Mouse (Mus musculus): ENCODE measurements at regions not wholly inside any gene's neighbourhood (a gene's known extent, or its start where the extent isn't known, plus 50 kb on each side); places are given as distances from the start of the nearest gene placed in this dataset.

DNA sequence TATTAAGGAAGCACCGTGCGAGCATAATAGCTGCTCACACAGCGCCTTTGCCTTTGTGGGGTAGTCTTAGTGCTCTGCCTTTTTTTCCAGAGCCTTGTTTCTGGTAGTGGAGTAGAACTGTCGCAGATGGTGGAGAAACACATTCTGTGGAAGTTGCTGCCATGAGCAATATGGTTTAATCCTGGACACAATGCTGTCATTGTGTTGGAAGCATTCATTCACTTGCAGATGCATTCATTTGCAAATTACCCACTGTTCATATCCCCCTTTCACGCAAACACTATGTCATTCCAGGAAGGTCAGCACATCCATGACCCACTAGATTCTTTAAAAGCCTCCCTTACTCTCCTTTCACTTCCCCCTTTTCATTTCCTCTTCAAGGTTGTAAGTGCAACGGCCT, 219.7 kb upstream of the Cdh6 start:
- ATAC-seq (ENCODE audit: low FRiP score, low TSS enrichment) (no peak), DNase-seq (ENCODE audit: low spot score) (no peak)
- Histone ChIP-seq H3K4me1 (replicated peaks; ENCODE audit: control insufficient read depth, insufficient read depth) (no peaks in the 10 kb centered on the region), H3K9me3 (ENCODE audit: control insufficient read depth, low read length) (no peaks in the 10 kb centered on the region), H3K4me3 (ENCODE audit: low read depth, low read length) (no peak overlapping the region), H3K9ac (ENCODE audit: low read length) (no peak overlapping the region), H3K27ac (replicated peaks) (no peak overlapping the region), H3K27me3 (ENCODE audit: control insufficient read depth, insufficient read depth, low read length) (no peaks in the 10 kb centered on the region), H3K4me2 (replicated peaks; ENCODE audit: low read depth) (no peak overlapping the region), H3K36me3 (ENCODE audit: control insufficient read depth, insufficient read depth, low read length) (no peaks in the 10 kb centered on the region)
- WGBS = 69% methylated on average over 6 of the region's 6 CpGs
- TF ChIP-seq CTCF (IDR thresholded peaks at IDR 0.05; ENCODE audit: low read depth) (no peak), EP300 (optimal IDR thresholded peaks at IDR 0.05) (no peak)

- no peaks in the 10 kb centered on the region for H3K27me3 ChIP-seq (ENCODE audit: control insufficient read depth, insufficient read depth, low read length)
- no peak overlapping the region for H3K4me3 ChIP-seq (ENCODE audit: low read depth, low read length)
- H3K27ac ChIP-seq (replicated peaks) = no peak overlapping the region
- WGBS = 55% methylated on average over 4 of the region's 4 CpGs
- TF ChIP-seq EP300 (optimal IDR thresholded peaks at IDR 0.05) (no peak), CTCF (IDR thresholded peaks at IDR 0.05; ENCODE audit: low read depth) (no peak)
- H3K4me2 ChIP-seq (replicated peaks; ENCODE audit: low read depth) = no peak overlapping the region
- no peaks in the 10 kb centered on the region for H3K4me1 ChIP-seq (replicated peaks; ENCODE audit: control insufficient read depth, insufficient read depth)
- DNase-seq (ENCODE audit: low spot score) (no peak), ATAC-seq (ENCODE audit: low FRiP score, low TSS enrichment) (no peak)
- H3K36me3 ChIP-seq (ENCODE audit: control insufficient read depth, insufficient read depth, low read length) = no peaks in the 10 kb centered on the region
- H3K9ac ChIP-seq (ENCODE audit: low read length) = no peak overlapping the region
- no peaks in the 10 kb centered on the region for H3K9me3 ChIP-seq (ENCODE audit: control insufficient read depth, low read length)
Measured at GRCm38 (mm10) chr15:13391331-13391730, 217.9 kb upstream of the Cdh6 start.

DNA sequence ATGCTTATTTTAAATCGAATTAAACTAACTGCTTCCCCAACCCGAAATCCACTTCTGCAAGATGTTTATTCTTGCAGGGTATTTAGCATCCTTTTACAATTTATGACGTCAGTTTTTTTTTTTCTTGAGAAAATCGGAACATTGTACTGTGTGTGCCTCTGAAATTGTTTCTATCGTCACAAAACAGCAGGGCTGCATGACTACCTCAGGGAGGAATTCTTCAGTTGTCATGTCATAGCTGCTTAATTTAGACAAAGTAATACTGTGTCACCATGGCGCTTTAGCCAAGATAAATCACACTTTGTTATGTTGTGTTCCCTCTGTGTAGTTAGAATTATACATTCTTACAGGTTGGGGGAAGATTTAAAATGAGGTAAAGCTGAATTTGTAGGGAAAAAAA, 211.3 kb upstream of the Cdh6 start:
- TF ChIP-seq CTCF (IDR thresholded peaks at IDR 0.05; ENCODE audit: low read depth) (no peak), EP300 (optimal IDR thresholded peaks at IDR 0.05) (no peak)
- Histone ChIP-seq H3K9me3 (ENCODE audit: control insufficient read depth, low read length) (no peaks in the 10 kb centered on the region), H3K27me3 (ENCODE audit: control insufficient read depth, insufficient read depth, low read length) (no peaks in the 10 kb centered on the region), H3K27ac (replicated peaks) (no peak overlapping the region), H3K4me3 (ENCODE audit: low read depth, low read length) (no peak overlapping the region), H3K4me2 (replicated peaks; ENCODE audit: low read depth) (no peak overlapping the region), H3K9ac (ENCODE audit: low read length) (no peak overlapping the region), H3K36me3 (ENCODE audit: control insufficient read depth, insufficient read depth, low read length) (no peaks in the 10 kb centered on the region), H3K4me1 (replicated peaks; ENCODE audit: control insufficient read depth, insufficient read depth) (no peaks in the 10 kb centered on the region)
- DNase-seq (ENCODE audit: low spot score) (no peak), ATAC-seq (ENCODE audit: low FRiP score, low TSS enrichment) (no peak)
- 27% methylated on average over 6 of the region's 6 CpGs for WGBS

GRCm38 (mm10) chr15:13375590-13375989, 202.1 kb upstream of the Cdh6 start:
- H3K27ac ChIP-seq (replicated peaks) = no peak overlapping the region
- H3K9ac ChIP-seq (ENCODE audit: low read length) = no peak overlapping the region
- no peaks in the 10 kb centered on the region for H3K36me3 ChIP-seq (ENCODE audit: control insufficient read depth, insufficient read depth, low read length)
- H3K4me3 ChIP-seq (ENCODE audit: low read depth, low read length) = no peak overlapping the region
- DNase-seq (ENCODE audit: low spot score) = no peak
- ATAC-seq (ENCODE audit: low FRiP score, low TSS enrichment) = no peak
- no peaks in the 10 kb centered on the region for H3K9me3 ChIP-seq (ENCODE audit: control insufficient read depth, low read length)
- no peaks in the 10 kb centered on the region for H3K27me3 ChIP-seq (ENCODE audit: control insufficient read depth, insufficient read depth, low read length)
- TF ChIP-seq CTCF (IDR thresholded peaks at IDR 0.05; ENCODE audit: low read depth) = no peak
- no peak for TF ChIP-seq EP300 (optimal IDR thresholded peaks at IDR 0.05)
- H3K4me1 ChIP-seq (replicated peaks; ENCODE audit: control insufficient read depth, insufficient read depth) = no peaks in the 10 kb centered on the region
- 83% methylated on average over 3 of the region's 3 CpGs for WGBS
- no peak overlapping the region for H3K4me2 ChIP-seq (replicated peaks; ENCODE audit: low read depth)

GRCm38 (mm10) chr15:13368799-13369198, 195.3 kb upstream of the Cdh6 start:
- no peaks in the 10 kb centered on the region for H3K36me3 ChIP-seq (ENCODE audit: control insufficient read depth, insufficient read depth, low read length)

GRCm38 (mm10) chr15:13367291-13367954, 193.9 kb upstream of the Cdh6 start:
- Histone ChIP-seq H3K9ac (ENCODE audit: low read length) (no peak overlapping the region), H3K27ac (replicated peaks) (no peak overlapping the region), H3K4me3 (ENCODE audit: low read depth, low read length) (0 out of 2 replicates have a peak overlapping the region, but pooled peaks have one; percentile 10), H3K27me3 (ENCODE audit: control insufficient read depth, insufficient read depth, low read length) (no peaks in the 10 kb centered on the region), H3K4me2 (replicated peaks; ENCODE audit: low read depth) (peak overlapping the region; percentile 15; the same call in 1 of the 2 replicates), H3K9me3 (ENCODE audit: control insufficient read depth, low read length) (no peaks in the 10 kb centered on the region), H3K36me3 (ENCODE audit: control insufficient read depth, insufficient read depth, low read length) (no peaks in the 10 kb centered on the region), H3K4me1 (replicated peaks; ENCODE audit: control insufficient read depth, insufficient read depth) (no peaks in the 10 kb centered on the region; the same call in 1 of the 2 replicates)
- 18% methylated on average over 16 of the region's 16 CpGs for WGBS
- peak; percentile 72; the same call in 1 of the 2 replicates for ATAC-seq (ENCODE audit: low FRiP score, low TSS enrichment)
- DNase-seq (ENCODE audit: low spot score) = no peak
- TF ChIP-seq EP300 (optimal IDR thresholded peaks at IDR 0.05) (no peak), CTCF (IDR thresholded peaks at IDR 0.05; ENCODE audit: low read depth) (no peak)

More at GRCm38 (mm10) chr15:13368799-13369198, 195.3 kb upstream of the Cdh6 start:
- ATAC-seq (ENCODE audit: low FRiP score, low TSS enrichment) (no peak), DNase-seq (ENCODE audit: low spot score) (no peak)
- no peak overlapping the region for H3K27ac ChIP-seq (replicated peaks)
- no peak overlapping the region for H3K9ac ChIP-seq (ENCODE audit: low read length)
- no peaks in the 10 kb centered on the region for H3K9me3 ChIP-seq (ENCODE audit: control insufficient read depth, low read length)
- no peak overlapping the region for H3K4me3 ChIP-seq (ENCODE audit: low read depth, low read length)
- no peaks in the 10 kb centered on the region; the same call in 1 of the 2 replicates for H3K4me1 ChIP-seq (replicated peaks; ENCODE audit: control insufficient read depth, insufficient read depth)
- H3K4me2 ChIP-seq (replicated peaks; ENCODE audit: low read depth) = no peak overlapping the region
- H3K27me3 ChIP-seq (ENCODE audit: control insufficient read depth, insufficient read depth, low read length) = no peaks in the 10 kb centered on the region
- whole genome bisulfite sequencing = 55% methylated on average over 5 of the region's 5 CpGs
- TF ChIP-seq CTCF (IDR thresholded peaks at IDR 0.05; ENCODE audit: low read depth) (no peak), EP300 (optimal IDR thresholded peaks at IDR 0.05) (no peak)
